Mouse (Mus musculus) liver, adult (tissue): ENCODE data around the gene Hapln2.

Experiments
- GATA4 ChIP-seq: IDR thresholded peaks from 2 replicates; pipeline ENCODE4 v1.6.1; 2014; ENCODE audit warnings: mild to moderate bottlenecking, low read length; ENCODE audit not compliant: insufficient replicate concordance

Hapln2 gene

GRCm38 (mm10) chr3:88023192-88024074 lies 4.0 kb downstream of the Hapln2 start:
- no peak for TF ChIP-seq GATA4

GRCm38 (mm10) chr3:88022322-88023191 lies 4.8 kb downstream of the Hapln2 start:
- no peak for TF ChIP-seq GATA4

GRCm38 (mm10) chr3:88010634-88011265 lies 16.6 kb downstream of the Hapln2 start:
- no peak for TF ChIP-seq GATA4

DNA sequence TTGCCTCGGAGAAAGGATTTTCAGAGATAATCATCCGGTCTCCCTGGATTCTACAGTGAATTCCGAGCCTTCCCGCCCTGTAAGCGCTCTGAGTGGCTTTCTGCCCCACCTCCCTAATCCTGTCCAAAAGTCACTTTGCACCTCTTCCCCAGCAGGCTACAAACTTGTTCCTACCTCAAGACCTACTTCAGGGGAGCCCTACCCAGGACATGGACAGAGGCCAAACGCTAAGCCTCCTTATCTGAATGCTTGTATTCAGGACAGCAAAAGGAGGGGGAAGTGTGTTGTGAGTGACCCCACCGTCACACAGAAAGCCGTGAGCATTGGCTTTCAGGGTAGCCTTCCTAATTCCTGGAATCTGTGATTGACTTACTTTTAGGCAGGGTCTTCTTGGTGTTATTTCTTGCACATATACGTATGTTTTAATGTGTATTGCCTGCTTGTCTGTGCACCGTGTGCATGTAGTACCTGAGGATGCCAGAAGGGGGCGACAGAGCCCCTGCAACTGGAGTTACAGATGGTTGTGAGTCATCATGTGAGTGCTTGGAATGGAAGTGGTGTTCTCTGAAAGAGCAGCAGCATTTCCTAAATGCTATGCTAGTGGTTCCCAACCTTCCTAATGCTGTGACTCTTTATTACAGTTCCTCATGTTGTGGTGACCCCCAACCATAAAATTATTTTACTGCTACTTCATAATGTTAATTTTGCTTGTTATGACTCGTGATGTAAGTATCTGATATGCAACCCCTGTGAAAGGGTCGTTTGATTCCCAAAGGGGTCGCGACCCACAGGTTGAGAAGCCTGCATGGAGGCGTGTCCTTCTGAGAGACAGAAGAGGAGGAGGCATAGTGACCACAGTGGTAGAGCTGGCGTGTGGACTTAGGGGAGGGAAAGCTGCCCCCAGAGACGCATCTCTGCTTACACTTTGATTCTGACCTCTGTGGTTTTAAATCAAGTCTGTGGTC lies 21.3 kb downstream of the Hapln2 start:
- TF ChIP-seq GATA4 = no peak

DNA sequence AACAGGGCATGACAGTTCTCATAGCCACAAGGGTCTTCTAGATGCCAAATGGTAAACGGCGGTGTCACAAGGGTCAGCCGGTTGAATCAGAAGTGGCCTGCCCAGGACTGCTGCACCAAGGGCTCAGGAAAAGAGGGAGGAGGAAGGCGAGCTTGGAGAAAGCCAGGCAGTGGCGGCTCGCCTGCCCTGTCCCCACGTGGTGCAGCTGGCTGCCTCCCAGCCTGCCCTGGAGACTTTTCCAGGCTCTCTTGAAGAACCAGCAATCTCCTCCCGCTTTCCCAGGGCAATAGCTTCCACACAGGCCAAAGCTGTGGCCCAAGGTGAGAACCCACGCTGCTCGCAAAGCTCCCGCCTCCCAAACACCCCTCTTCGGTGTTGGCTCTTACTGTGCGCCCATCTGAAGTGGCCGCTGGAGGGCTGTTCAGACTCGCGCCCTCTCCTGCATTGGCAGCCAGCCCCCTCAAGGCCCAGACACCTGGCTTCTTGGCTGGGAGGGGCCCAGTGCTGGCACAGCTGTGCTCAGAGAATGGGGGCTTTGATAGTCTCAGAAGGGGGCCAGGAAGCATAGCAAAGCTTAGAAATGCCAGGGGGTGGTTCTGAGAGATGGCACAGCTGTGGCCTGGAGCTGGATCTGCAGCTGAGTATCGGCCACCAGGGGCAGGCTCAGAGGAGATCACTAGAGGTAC lies 24.9 kb downstream of the Hapln2 start:
- no peak for TF ChIP-seq GATA4

DNA sequence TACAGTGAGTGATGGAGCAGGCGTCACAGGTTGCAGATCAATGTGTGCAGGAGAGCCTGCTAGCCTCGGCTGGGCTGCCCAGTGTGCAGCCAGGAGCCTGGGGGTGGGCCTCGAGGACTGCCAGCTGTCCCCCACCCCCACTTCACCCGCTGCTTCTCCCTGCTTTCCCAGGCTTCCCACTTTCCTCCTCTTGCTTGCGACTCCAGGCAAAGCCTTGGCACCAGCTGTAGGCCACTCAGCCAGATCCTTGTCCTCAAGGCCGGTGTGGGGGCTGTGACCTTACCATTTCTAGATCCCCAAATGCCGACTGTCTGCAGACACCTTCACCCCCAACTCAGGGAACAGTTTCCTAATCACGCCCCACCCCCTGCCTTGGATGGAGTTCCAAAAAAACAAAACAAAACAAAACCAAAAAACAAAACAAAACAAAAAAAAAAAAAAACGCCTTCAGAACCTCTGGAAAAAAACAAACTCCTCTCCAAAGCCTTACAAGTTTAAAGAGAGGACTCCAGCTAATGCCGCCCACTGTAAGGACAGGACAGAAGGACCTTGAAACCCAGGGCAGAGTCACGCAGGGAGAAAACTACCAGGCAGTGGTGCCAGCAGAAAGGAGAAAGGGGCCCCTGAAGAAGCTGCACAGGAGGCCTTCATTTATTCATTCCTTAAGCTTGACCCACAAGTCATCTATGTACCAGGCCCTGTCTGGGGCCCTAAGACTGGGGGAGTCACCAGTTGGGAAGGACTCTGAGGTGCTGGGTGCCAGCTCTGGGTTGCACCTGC lies 26.4 kb downstream of the Hapln2 start:
- no peak for TF ChIP-seq GATA4

- TF ChIP-seq GATA4 = no peak
Observed at GRCm38 (mm10) chr3:88000181-88000580, 27.2 kb downstream of the Hapln2 start, which contains the start of gene Bcan. Bcan (minus strand) TSS chr3:88000230.

DNA sequence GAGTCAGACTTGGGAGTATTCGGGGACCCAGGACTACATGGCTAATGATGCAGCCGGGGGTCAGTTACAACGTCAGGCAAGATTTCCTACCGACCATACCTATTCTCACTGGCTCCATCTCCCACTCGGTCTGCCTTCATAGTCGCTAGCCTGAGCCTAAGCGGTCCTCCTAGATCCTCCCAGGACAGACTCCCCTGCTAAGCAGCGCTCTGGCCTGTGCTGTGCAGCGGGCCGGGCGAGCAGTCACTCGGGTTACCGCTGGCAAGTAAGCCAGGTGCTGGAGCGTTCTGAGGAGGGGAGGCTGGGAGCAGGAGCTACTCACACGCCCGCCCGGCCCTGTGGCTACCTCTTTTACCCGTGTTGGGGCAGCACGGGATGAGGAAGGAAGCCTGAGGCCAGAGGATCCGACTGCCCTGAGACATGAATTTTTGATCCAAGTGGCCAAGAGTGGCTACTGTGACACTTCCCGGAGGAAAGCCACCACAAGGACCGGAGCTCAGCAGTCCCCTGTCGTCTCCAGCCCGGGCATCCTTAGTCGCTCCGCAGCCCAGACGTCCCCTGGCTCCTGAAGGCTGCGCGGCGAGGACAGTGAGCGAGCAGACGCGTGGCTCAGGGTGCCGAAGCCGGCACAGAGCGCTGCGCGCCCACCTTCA lies 28.0 kb downstream of the Hapln2 start:
- TF ChIP-seq GATA4 = no peak

- TF ChIP-seq GATA4 = no peak
Observed at GRCm38 (mm10) chr3:87998747-87999146, 28.6 kb downstream of the Hapln2 start.

DNA sequence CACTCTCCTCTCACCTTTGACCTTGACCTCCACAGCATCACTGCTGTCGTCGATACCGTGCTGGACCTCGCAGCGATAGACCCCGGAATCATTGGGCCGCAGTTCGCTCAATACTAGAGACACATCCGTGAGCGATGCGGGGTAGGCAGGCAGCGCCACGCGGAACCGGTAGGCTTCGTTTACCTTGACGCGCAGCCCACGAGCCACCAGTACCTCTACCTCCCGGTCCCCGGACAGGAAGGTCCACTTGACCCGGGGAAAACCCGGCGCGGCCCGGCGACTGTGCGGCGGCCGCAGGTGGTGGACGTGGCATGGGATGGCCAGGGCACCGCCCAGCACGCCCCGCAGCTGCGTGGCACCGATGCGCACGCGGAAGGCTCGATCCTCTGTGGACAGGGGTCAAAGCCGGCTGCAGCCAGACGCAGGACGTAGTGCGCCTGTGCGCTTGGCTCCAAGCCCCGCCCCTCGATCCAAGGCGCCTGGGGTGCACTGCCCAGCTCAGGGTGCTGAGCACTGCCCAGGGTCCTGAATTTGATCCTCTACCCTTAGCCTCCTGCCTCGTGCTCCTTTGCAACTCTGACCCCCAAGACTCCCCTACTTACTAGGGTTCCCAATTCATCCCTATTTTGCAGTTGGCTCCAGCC lies 30.3 kb downstream of the Hapln2 start:
- no peak for TF ChIP-seq GATA4

GRCm38 (mm10) chr3:87996401-87996800 lies 31.0 kb downstream of the Hapln2 start:
- no peak for TF ChIP-seq GATA4

GRCm38 (mm10) chr3:87995331-87995730 lies 32.1 kb downstream of the Hapln2 start:
- TF ChIP-seq GATA4 = no peak
